ENCODE assay signal across 21 mouse cellular contexts in the genomic region with DNA sequence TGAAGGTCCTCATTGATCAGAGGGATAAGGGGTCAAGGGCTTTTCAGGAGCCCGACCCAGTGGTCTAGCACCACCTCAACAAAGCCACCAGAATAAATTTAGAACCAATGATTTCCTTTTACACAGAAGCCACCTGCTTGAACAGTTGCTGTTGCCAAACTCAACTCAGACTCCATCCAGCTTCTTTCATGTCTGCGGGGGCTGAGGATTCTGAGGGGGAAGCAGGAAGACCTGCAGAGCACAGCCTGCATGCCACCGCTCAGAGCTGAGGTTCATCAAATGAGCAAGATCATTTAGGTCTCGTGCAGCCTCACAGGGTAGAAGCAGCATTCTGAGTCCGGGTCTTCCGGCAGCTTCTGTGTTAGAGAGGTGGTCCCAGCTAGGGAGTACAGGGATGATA.
DNase-seq lines count a peak whose midpoint lies in the region.
"Had no signal": no experiment of that assay in that cellular context is flagged by ENCODE, and none has a peak within 500 bp of the region (broad histone marks: within the 10 kb centered on the region; RNA-seq: fewer than 3 reads in every experiment).

No protein-coding gene starts in this region.

- peak; percentile 21 for DNase-seq in layer of hippocampus, adult 11-12 months (ENCODE audit: low spot score)
- no peak for DNase-seq in layer of hippocampus, postnatal 25 days (ENCODE audit: extremely low spot score in 1 of 2, low spot score in 1 of 2)
- DNase-seq in left cerebral cortex, adult 9 months (ENCODE audit: low spot score in 2 of 2) = peak; percentile 20 to 53
- no peak for DNase-seq in left cerebral cortex, adult 11 months (ENCODE audit: low spot score)
- DNase-seq in layer of hippocampus, adult 8-10 months (ENCODE audit: low spot score in 2 of 2) = peak; percentile 21 to 40
- DNase-seq in left cerebral cortex, postnatal 36 days (ENCODE audit: low spot score in 2 of 2) = peak; percentile 37 to 56
- DNase-seq in gastrocnemius, postnatal 4 days (ENCODE audit: low spot score in 2 of 2) = no peak
- DNase-seq in cerebellum, adult 11-12 months = no peak
- DNase-seq: adrenal gland, postnatal 25 days; cerebellum, adult 2 months; cerebellum, postnatal 14 days; gastrocnemius, adult 2 months; gastrocnemius, postnatal 36 days; heart, adult 2 months; heart, postnatal 4 days; kidney, adult 8-10 months; kidney, postnatal 4 days; liver, embryonic 13.5 days; lung, adult 18-20 months; lung, postnatal 4 days; thymus, postnatal 14 days had no signal

- intact Hi-C loops in left cerebral cortex, postnatal 36 days (cut with DNase I) = no loop called here

Comparison
In these comparisons a context has a peak if more than half of its experiments do, and no peak if none do; other contexts are left out.
1. DNase-seq: peak in layer of hippocampus, adult 11-12 months (single experiment), left cerebral cortex, adult 9 months (2 of 2), layer of hippocampus, adult 8-10 months (2 of 2) and left cerebral cortex, postnatal 36 days (2 of 2); none in layer of hippocampus, postnatal 25 days (0 of 2), left cerebral cortex, adult 11 months (single experiment), gastrocnemius, postnatal 4 days (0 of 2) and cerebellum, adult 11-12 months (single experiment).